Mouse (Mus musculus): ENCODE measurements at regions not wholly inside any gene's neighbourhood (a gene's known extent, or its start where the extent isn't known, plus 50 kb on each side); places are given as distances from the start of the nearest gene placed in this dataset.
A peak's percentile ranks its signal among the peaks of the same experiment; 100 is the strongest.

DNA sequence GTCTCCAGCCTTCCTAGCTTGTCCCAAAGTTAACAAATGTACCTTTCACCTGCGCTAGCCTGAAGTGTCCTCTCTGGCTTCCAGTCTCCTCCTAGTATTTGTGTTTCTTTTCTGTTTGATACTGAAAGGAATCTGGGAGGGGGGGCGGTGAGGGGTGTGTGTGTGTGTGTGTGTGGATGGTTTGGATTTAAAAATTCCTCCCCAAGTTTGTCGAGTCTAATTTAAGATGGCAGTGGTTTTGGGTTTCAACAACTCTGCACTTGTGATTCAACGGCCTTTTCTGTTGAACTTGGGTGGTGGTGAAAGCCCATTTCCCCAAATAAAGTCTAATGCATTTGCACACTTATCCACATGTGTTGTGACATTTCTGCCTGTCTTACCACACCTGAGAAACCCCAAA is 64.4 kb upstream of the Habp2 start:
- ATAC-seq (replicated peaks; ENCODE audit: low FRiP score) = no peak
- H3K4me3 ChIP-seq (ENCODE audit: low read depth, low read length) = no peak overlapping the region
- DNase-seq (ENCODE audit: low spot score) = no peak
- no peaks in the 10 kb centered on the region for H3K36me3 ChIP-seq (ENCODE audit: control insufficient read depth, insufficient read depth, low read length)
- H3K9me3 ChIP-seq (ENCODE audit: control insufficient read depth, low read length) = no peaks in the 10 kb centered on the region
- no peak overlapping the region for H3K9ac ChIP-seq (ENCODE audit: low read length)
- no peaks in the 10 kb centered on the region for H3K27me3 ChIP-seq (ENCODE audit: control insufficient read depth, insufficient read depth, low read length)
- H3K4me2 ChIP-seq (ENCODE audit: low read depth, low read length, severe bottlenecking) = no peak overlapping the region
- no peaks in the 10 kb centered on the region for H3K4me1 ChIP-seq (replicated peaks; ENCODE audit: control insufficient read depth, insufficient read depth, low read length)
- H3K27ac ChIP-seq (ENCODE audit: low read depth, low read length) = no peak overlapping the region
- 81% methylated on average over 4 of the region's 4 CpGs for WGBS

DNA sequence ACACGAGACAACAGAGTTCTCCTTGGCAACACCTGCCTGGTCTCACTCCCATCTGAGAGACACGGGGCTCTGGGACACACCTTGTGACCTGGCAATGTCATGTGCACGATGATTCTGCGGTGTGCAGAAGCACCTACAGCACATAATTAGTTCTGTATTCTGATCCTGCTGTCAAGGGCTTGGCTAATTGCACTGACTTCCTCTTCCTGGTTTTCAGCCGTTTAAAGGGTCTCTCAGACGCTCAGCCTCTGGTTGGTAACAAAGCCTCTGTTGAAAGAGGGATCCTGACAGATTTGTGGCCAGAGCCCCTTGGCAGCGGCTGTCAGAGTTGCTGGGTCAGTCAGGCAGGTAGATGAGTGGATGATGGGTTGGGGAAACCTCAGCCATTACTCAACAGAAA is 61.9 kb upstream of the Habp2 start:
- 52% methylated on average over 7 of the region's 7 CpGs for WGBS
- Histone ChIP-seq H3K27ac (ENCODE audit: low read depth, low read length) (no peak overlapping the region), H3K9me3 (ENCODE audit: control insufficient read depth, low read length) (no peaks in the 10 kb centered on the region), H3K4me1 (replicated peaks; ENCODE audit: control insufficient read depth, insufficient read depth, low read length) (no peaks in the 10 kb centered on the region), H3K4me3 (ENCODE audit: low read depth, low read length) (no peak overlapping the region), H3K27me3 (ENCODE audit: control insufficient read depth, insufficient read depth, low read length) (no peaks in the 10 kb centered on the region), H3K36me3 (ENCODE audit: control insufficient read depth, insufficient read depth, low read length) (no peaks in the 10 kb centered on the region), H3K9ac (ENCODE audit: low read length) (no peak overlapping the region), H3K4me2 (ENCODE audit: low read depth, low read length, severe bottlenecking) (no peak overlapping the region)
- DNase-seq (ENCODE audit: low spot score) (no peak), ATAC-seq (replicated peaks; ENCODE audit: low FRiP score) (no peak)

DNA sequence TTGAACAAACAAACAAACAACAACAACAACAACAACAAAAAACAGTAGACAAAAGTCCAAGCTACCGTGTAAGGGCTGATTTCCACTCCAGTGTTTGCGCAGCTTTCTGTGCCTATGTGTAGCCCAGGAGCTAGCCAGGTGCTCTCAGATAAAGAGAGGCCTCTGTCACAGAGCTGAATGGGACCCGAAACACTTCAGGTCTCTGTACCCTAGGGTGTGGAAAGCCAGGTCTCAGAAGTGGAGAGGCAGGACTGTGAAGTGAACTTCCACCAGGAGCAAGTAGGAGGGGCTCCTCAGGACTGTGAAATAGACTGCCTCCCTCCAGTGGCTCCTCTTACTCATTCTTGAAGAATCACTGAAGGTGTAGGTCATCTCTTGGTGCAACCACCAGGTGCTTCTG is 61.4 kb upstream of the Habp2 start:
- H3K9ac ChIP-seq (ENCODE audit: low read length) = no peak overlapping the region
- no peaks in the 10 kb centered on the region for H3K27me3 ChIP-seq (ENCODE audit: control insufficient read depth, insufficient read depth, low read length)
- no peaks in the 10 kb centered on the region for H3K9me3 ChIP-seq (ENCODE audit: control insufficient read depth, low read length)
- H3K4me3 ChIP-seq (ENCODE audit: low read depth, low read length) = no peak overlapping the region
- H3K27ac ChIP-seq (ENCODE audit: low read depth, low read length) = no peak overlapping the region
- H3K4me1 ChIP-seq (replicated peaks; ENCODE audit: control insufficient read depth, insufficient read depth, low read length) = no peaks in the 10 kb centered on the region
- no peaks in the 10 kb centered on the region for H3K36me3 ChIP-seq (ENCODE audit: control insufficient read depth, insufficient read depth, low read length)
- ATAC-seq (replicated peaks; ENCODE audit: low FRiP score) (no peak), DNase-seq (ENCODE audit: low spot score) (no peak)
- no peak overlapping the region for H3K4me2 ChIP-seq (ENCODE audit: low read depth, low read length, severe bottlenecking)
- 77% methylated on average over 3 of the region's 3 CpGs for WGBS

DNA sequence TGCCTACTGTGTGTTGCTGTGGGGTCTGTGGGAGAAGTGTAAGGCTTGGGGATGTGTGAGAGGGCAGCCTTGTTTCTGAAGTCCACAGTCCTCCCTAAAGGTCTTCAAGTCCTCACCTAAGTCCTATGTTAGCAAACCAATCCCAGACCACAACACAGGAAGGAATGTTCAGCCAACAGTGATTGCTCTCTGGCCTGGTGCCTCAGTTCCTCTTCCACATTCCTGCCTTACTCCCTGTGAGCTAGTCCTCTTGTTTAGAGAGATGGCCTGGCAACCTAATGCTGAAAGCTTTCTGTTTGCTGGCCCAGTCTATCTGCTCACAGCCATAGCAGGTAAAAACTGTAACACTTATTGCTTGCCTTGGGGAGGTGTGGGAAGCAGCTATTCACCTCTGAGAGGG is 58.4 kb upstream of the Habp2 start:
- ATAC-seq (replicated peaks; ENCODE audit: low FRiP score) = no peak
- H3K4me3 ChIP-seq (ENCODE audit: low read depth, low read length) = no peak overlapping the region
- H3K9me3 ChIP-seq (ENCODE audit: control insufficient read depth, low read length) = peaks cover 4% of the 10 kb centered on the region; the same call in 1 of the 2 replicates
- H3K27ac ChIP-seq (ENCODE audit: low read depth, low read length) = no peak overlapping the region
- no peaks in the 10 kb centered on the region for H3K36me3 ChIP-seq (ENCODE audit: control insufficient read depth, insufficient read depth, low read length)
- H3K4me1 ChIP-seq (replicated peaks; ENCODE audit: control insufficient read depth, insufficient read depth, low read length) = peaks cover 3% of the 10 kb centered on the region; the same call in 1 of the 2 replicates
- H3K4me2 ChIP-seq (ENCODE audit: low read depth, low read length, severe bottlenecking) = no peak overlapping the region
- H3K9ac ChIP-seq (ENCODE audit: low read length) = no peak overlapping the region
- no peaks in the 10 kb centered on the region for H3K27me3 ChIP-seq (ENCODE audit: control insufficient read depth, insufficient read depth, low read length)
- peak; percentile 22 for DNase-seq (ENCODE audit: low spot score)

DNA sequence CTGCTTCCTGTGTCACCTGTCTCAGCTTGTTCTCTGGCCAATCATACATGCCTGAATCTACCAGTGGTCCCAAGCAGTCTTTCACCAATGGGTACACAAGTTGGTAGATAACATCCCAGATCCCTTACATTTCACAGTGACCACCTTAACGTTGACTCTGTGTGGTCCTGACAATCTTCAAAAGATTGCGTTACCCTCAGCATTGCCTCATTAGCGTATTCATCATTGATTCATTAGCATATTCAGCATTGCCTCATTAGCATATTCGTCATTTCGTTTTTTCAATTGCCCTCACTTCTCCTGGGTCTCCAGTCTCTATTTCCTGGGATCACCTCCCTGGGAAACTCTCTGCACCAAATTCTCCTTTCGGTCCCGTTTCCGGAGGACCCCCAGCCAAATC is 55.5 kb upstream of the Habp2 start:
- Histone ChIP-seq H3K27me3 (ENCODE audit: control insufficient read depth, insufficient read depth, low read length) (no peaks in the 10 kb centered on the region), H3K4me2 (ENCODE audit: low read depth, low read length, severe bottlenecking) (no peak overlapping the region), H3K9me3 (ENCODE audit: control insufficient read depth, low read length) (peaks cover 4% of the 10 kb centered on the region; the same call in 1 of the 2 replicates), H3K36me3 (ENCODE audit: control insufficient read depth, insufficient read depth, low read length) (no peaks in the 10 kb centered on the region), H3K9ac (ENCODE audit: low read length) (no peak overlapping the region), H3K4me3 (ENCODE audit: low read depth, low read length) (no peak overlapping the region), H3K27ac (ENCODE audit: low read depth, low read length) (no peak overlapping the region; the same call in 1 of the 2 replicates), H3K4me1 (replicated peaks; ENCODE audit: control insufficient read depth, insufficient read depth, low read length) (peaks cover 3% of the 10 kb centered on the region; the same call in 1 of the 2 replicates)
- no peak for ATAC-seq (replicated peaks; ENCODE audit: low FRiP score)
- 69% methylated on average over 8 of the region's 8 CpGs for WGBS
- DNase-seq (ENCODE audit: low spot score) = no peak

DNA sequence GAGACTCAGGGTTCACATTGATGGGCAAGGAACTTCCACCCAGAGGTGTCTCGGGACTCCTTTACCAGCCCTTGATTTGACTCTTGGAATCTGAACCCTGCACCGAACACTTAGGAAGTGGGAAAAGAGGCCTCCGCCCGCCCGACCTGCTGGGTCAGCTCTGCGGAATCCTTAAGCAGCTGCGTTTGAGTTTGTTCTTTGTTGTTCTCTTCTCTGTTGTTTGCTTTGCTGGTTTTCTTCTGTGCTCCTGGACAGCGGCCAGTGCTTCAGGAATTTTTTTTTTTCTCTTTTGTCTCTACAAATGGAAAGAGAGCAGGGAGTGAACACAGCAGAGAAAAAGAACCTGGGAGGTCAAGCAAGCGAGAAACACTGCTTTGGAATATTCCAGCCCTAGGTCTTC is 55.1 kb upstream of the Habp2 start:
- H3K27ac ChIP-seq (ENCODE audit: low read depth, low read length) = peak overlapping the region; percentile 48; the same call in 1 of the 2 replicates
- 44% methylated on average over 9 of the region's 9 CpGs for WGBS
- peaks cover 3% of the 10 kb centered on the region; the same call in 1 of the 2 replicates for H3K4me1 ChIP-seq (replicated peaks; ENCODE audit: control insufficient read depth, insufficient read depth, low read length)
- DNase-seq (ENCODE audit: low spot score) = no peak
- H3K9me3 ChIP-seq (ENCODE audit: control insufficient read depth, low read length) = peaks cover 4% of the 10 kb centered on the region; the same call in 1 of the 2 replicates
- ATAC-seq (replicated peaks; ENCODE audit: low FRiP score) = no peak
- no peak overlapping the region for H3K9ac ChIP-seq (ENCODE audit: low read length)
- no peaks in the 10 kb centered on the region for H3K36me3 ChIP-seq (ENCODE audit: control insufficient read depth, insufficient read depth, low read length)
- H3K27me3 ChIP-seq (ENCODE audit: control insufficient read depth, insufficient read depth, low read length) = no peaks in the 10 kb centered on the region
- H3K4me2 ChIP-seq (ENCODE audit: low read depth, low read length, severe bottlenecking) = no peak overlapping the region
- H3K4me3 ChIP-seq (ENCODE audit: low read depth, low read length) = no peak overlapping the region

DNA sequence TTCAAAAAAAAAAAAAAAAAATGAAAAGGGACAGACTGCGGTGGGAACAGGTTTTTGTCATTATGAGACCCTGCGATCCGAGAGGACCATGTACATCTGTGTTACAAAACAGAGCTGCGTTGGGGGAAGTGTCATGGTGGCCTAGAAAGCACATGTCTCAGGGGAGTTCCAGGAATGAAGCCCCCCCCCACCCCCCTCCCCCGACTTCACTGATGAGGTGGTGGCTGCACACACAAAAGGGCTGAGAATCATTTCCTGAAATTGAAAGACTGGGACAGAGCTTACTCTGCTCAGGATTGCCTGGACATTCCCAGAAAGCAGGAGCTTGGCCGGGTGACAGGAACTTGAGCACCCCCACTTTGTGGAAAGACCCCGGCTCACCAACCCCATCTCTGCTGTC is 54.7 kb upstream of the Habp2 start:
- H3K27ac ChIP-seq (ENCODE audit: low read depth, low read length) = no peak overlapping the region
- no peak for ATAC-seq (replicated peaks; ENCODE audit: low FRiP score)
- DNase-seq (ENCODE audit: low spot score) = no peak
- H3K9ac ChIP-seq (ENCODE audit: low read length) = no peak overlapping the region
- H3K36me3 ChIP-seq (ENCODE audit: control insufficient read depth, insufficient read depth, low read length) = no peaks in the 10 kb centered on the region
- peaks cover 4% of the 10 kb centered on the region; the same call in 1 of the 2 replicates for H3K9me3 ChIP-seq (ENCODE audit: control insufficient read depth, low read length)
- WGBS = 77% methylated on average over 7 of the region's 7 CpGs
- H3K4me1 ChIP-seq (replicated peaks; ENCODE audit: control insufficient read depth, insufficient read depth, low read length) = peaks cover 3% of the 10 kb centered on the region; the same call in 1 of the 2 replicates
- no peaks in the 10 kb centered on the region for H3K27me3 ChIP-seq (ENCODE audit: control insufficient read depth, insufficient read depth, low read length)
- no peak overlapping the region for H3K4me3 ChIP-seq (ENCODE audit: low read depth, low read length)
- no peak overlapping the region for H3K4me2 ChIP-seq (ENCODE audit: low read depth, low read length, severe bottlenecking)

DNA sequence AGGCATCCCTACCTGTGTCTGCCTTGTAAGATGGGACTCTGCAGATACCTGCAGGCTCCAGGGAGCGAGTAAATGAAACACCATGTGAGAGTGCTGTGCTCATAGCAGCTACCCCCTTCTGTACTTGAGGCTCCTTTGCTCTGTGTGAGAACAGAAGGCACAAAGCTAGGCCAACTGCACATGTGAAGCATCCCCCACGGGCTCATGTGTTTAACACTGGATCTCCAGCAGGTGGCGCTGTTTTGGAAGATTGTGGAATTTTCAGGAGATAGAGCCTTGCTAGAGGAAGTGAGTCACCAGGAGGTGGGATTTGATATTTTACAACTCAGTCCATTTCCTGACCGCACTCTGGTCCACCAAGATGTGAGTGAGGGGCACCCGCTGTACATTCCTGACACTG is 54.0 kb upstream of the Habp2 start:
- ATAC-seq (replicated peaks; ENCODE audit: low FRiP score) = no peak
- 97% methylated on average over 5 of the region's 5 CpGs for WGBS
- DNase-seq (ENCODE audit: low spot score) = no peak
- no peaks in the 10 kb centered on the region for H3K27me3 ChIP-seq (ENCODE audit: control insufficient read depth, insufficient read depth, low read length)
- H3K4me1 ChIP-seq (replicated peaks; ENCODE audit: control insufficient read depth, insufficient read depth, low read length) = peaks cover 3% of the 10 kb centered on the region; the same call in 1 of the 2 replicates
- H3K4me3 ChIP-seq (ENCODE audit: low read depth, low read length) = no peak overlapping the region
- H3K9ac ChIP-seq (ENCODE audit: low read length) = no peak overlapping the region
- no peak overlapping the region for H3K27ac ChIP-seq (ENCODE audit: low read depth, low read length)
- H3K9me3 ChIP-seq (ENCODE audit: control insufficient read depth, low read length) = peaks cover 4% of the 10 kb centered on the region; the same call in 1 of the 2 replicates
- no peak overlapping the region for H3K4me2 ChIP-seq (ENCODE audit: low read depth, low read length, severe bottlenecking)
- no peaks in the 10 kb centered on the region for H3K36me3 ChIP-seq (ENCODE audit: control insufficient read depth, insufficient read depth, low read length)

DNA sequence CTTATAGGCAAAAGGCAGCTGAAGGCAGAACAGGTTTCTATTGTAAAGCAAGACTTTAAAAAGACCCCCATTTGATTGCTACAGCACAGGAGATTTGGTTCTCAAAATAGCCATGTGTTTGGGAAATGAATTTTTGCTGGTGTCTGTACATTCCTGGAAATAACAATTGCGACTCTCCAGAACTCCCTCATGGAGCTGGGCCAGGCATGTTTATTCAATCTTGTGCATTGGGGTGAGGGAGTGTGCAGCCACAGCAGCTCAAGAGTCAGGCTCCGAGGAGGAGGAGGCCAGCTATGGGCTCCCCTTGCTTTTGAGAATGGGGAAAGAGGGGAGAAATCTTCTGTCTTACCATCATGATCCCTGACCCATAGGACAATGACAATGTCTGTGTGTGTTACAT is 51.9 kb upstream of the Habp2 start:
- Histone ChIP-seq H3K4me2 (ENCODE audit: low read depth, low read length, severe bottlenecking) (no peak overlapping the region), H3K27me3 (ENCODE audit: control insufficient read depth, insufficient read depth, low read length) (no peaks in the 10 kb centered on the region), H3K4me1 (replicated peaks; ENCODE audit: control insufficient read depth, insufficient read depth, low read length) (peaks cover 3% of the 10 kb centered on the region; the same call in 1 of the 2 replicates), H3K9ac (ENCODE audit: low read length) (no peak overlapping the region), H3K27ac (ENCODE audit: low read depth, low read length) (no peak overlapping the region), H3K4me3 (ENCODE audit: low read depth, low read length) (no peak overlapping the region), H3K36me3 (ENCODE audit: control insufficient read depth, insufficient read depth, low read length) (no peaks in the 10 kb centered on the region), H3K9me3 (ENCODE audit: control insufficient read depth, low read length) (peaks cover 4% of the 10 kb centered on the region; the same call in 1 of the 2 replicates)
- DNase-seq (ENCODE audit: low spot score) = no peak
- no peak for ATAC-seq (replicated peaks; ENCODE audit: low FRiP score)
- 85% methylated on average over 2 of the region's 2 CpGs for WGBS
